Mouse (Mus musculus) mammary gland, adult 2 months (tissue): ENCODE results near the gene Smndc1. TPM values are rescaled to one million over a fixed set of nuclear protein-coding genes. Genes with fewer than 3 reads are reported as not detected.

Experiments used
- polyA plus RNA-seq: library from polyadenylated mRNA; depleted of rRNA; stranded (reverse); fragments of >200 nt; gene quantifications from 2 replicates; pipeline ENCODE4 v1.2.3, GENCODE M21; 2012; ENCODE audit warnings: low replicate concordance; rRNA removed

Smndc1 gene
- 3.0 and 5.9 TPM in 2 replicates for polyA plus RNA-seq

DNA sequence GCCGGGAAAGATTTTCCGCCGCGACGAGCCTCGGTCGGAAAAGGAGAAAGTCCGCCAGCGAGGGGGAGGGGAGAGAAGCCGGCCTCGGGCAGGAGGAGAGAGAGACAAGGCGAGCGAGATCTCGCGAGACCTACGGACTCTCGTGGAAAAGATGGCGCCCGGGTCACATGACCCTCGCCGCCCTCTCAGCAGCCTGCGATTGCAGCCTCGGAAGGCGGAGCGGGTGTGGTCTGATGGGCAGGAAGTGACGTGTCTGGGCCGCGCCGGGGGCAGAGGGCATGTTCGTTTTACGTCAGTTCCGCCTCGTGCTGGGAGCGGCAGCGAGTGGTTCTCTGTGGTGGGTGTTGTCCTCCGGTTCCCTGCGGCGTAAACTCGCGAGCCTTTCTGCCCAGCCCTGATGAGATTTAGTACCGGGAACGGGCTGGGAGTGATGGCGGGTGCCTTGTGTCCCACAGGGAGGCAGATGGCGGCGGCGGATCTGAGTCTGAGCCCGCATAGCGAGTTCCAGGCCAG is at the start of gene Smndc1:
TSS of gene Smndc1 (minus strand) at position 84 of the 513 bp plus-strand sequence.

GRCm38 (mm10) chr19:53371666-53372065 is 18.7 kb downstream of the Smndc1 start, which contains the start of gene Gm10197:
Gene Gm10197 (minus strand): TSS chr19:53371766.

Other genes starting within 250 kb of the Smndc1 start
- 19.2 and 21.6 TPM in 2 replicates for gene Mxi1, start 80.1 kb downstream of the Smndc1 start, polyA plus RNA-seq
- gene Gm10197, start 18.8 kb downstream of the Smndc1 start, polyA plus RNA-seq, result not detected in 2 replicates
- 4.7 and 11.1 TPM in 2 replicates for gene Dusp5, start 138.5 kb upstream of the Smndc1 start, polyA plus RNA-seq
- gene Nutf2-ps1, start 198.5 kb upstream of the Smndc1 start, polyA plus RNA-seq, result 90.8 and 152 TPM in 2 replicates
- 2.2 and 3.8 TPM in 2 replicates for gene Smc3, start 209.8 kb upstream of the Smndc1 start, polyA plus RNA-seq